9 mouse cellular contexts compared by ENCODE assay signal in the genomic region with DNA sequence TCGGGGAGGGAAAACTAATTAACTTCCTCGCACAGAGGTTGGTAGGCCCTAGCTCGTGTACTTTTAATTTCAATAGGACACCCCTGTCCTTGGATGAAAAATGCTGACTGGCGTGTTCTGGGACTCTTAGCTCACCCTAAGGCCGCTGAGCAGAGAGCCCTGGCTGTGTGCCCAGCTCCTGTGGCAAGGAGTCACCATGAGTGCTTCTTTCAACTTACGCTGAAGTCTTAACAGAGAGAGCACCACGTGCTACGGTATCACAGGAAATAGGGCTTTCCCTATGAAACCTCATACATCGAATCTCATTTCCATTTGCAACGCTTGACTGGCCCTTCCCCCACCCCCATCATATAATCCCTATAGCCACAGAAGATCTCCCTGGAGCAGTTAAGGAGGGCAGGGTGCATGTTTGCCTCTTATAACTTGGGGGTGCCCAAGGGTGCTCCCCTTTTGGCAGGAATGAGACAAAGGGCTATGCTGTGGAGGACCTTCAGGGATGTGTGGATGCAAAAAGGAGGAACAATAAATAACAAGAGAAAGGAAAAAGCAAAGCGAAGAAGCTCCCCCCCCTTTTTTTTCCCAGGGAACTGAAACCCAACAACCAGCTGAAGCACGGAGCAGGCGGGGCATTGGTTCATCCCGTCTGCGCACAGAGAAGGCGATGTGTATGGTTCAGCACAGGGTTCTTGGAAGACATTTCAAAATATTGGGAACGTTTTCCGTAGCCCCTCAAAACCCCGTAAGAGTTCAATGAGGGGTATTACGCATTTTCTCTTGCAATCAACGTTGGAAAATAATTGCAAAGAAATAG. TPM values are rescaled to one million over a fixed set of nuclear protein-coding genes. Genes with fewer than 3 reads are reported as not detected.
DNase-seq lines count a peak whose midpoint lies in the region; ATAC-seq lines count a peak whose summit lies in the region.
"Had no signal": no experiment of that assay in that cellular context is flagged by ENCODE, and none has a peak within 500 bp of the region (broad histone marks: within the 10 kb centered on the region; RNA-seq: fewer than 3 reads in every experiment).

No protein-coding gene starts in this region.

- 84% methylated on average over 21 of the region's 21 CpGs for WGBS in embryonic facial prominence, embryonic 10.5 days
- WGBS in heart, embryonic 12.5 days: 63% methylated on average over 21 of the region's 21 CpGs
- 75% methylated on average over 21 of the region's 21 CpGs for WGBS in midbrain, embryonic 11.5 days

- H3K9ac ChIP-seq in heart, embryonic 12.5 days: no peak overlapping the region
- no peak overlapping the region for H3K9ac ChIP-seq in midbrain, embryonic 11.5 days (ENCODE audit: low read length)

- H3K4me3 ChIP-seq in embryonic facial prominence, embryonic 10.5 days: no peak overlapping the region
- no peak overlapping the region for H3K4me3 ChIP-seq in heart, embryonic 12.5 days
- no peak overlapping the region for H3K4me3 ChIP-seq in midbrain, embryonic 11.5 days (ENCODE audit: low read depth, low read length)

- no peaks in the 10 kb centered on the region for H3K36me3 ChIP-seq in embryonic facial prominence, embryonic 10.5 days (replicated peaks)
- H3K36me3 ChIP-seq in heart, embryonic 12.5 days: no peaks in the 10 kb centered on the region
- no peaks in the 10 kb centered on the region for H3K36me3 ChIP-seq in midbrain, embryonic 11.5 days (ENCODE audit: control insufficient read depth, insufficient read depth, low read length)

- no peaks in the 10 kb centered on the region for H3K27me3 ChIP-seq in embryonic facial prominence, embryonic 10.5 days (replicated peaks; ENCODE audit: low read depth, poor library complexity, severe bottlenecking)
- H3K27me3 ChIP-seq in heart, embryonic 12.5 days (replicated peaks): no peaks in the 10 kb centered on the region
- H3K27me3 ChIP-seq in midbrain, embryonic 11.5 days (ENCODE audit: control insufficient read depth, insufficient read depth, low read length): no peaks in the 10 kb centered on the region
- H3K27me3 ChIP-seq: CH12.LX had no signal

- H3K4me1 ChIP-seq in embryonic facial prominence, embryonic 10.5 days: peaks cover 12% of the 10 kb centered on the region
- peaks cover 41% of the 10 kb centered on the region for H3K4me1 ChIP-seq in heart, embryonic 12.5 days (replicated peaks)
- peaks cover 3% of the 10 kb centered on the region; the same call in 1 of the 2 replicates for H3K4me1 ChIP-seq in midbrain, embryonic 11.5 days (ENCODE audit: control insufficient read depth, insufficient read depth, low read length)

- peak overlapping the region; percentile 38 for H3K4me2 ChIP-seq in heart, embryonic 12.5 days
- H3K4me2 ChIP-seq in midbrain, embryonic 11.5 days: no peak overlapping the region

- DNase-seq in embryo, embryonic 11 days: peak; percentile 19
- DNase-seq in embryo, embryonic 9.5 days (ENCODE audit: extremely low spot score): no peak
- peak; percentile 22 for DNase-seq in 416B (ENCODE audit: low read depth)
- peak; percentile 10 for DNase-seq in embryonic facial prominence, embryonic 10.5 days (ENCODE audit: low spot score)
- DNase-seq in kidney, postnatal 10 days: peak; percentile 87
- no peak for DNase-seq in midbrain, embryonic 11.5 days (ENCODE audit: low spot score, missing footprints)
- peak; percentile 3 to 10 for DNase-seq in thymus, postnatal 36 days

- H3K27ac ChIP-seq in embryonic facial prominence, embryonic 10.5 days (replicated peaks): no peak overlapping the region
- H3K27ac ChIP-seq in heart, embryonic 12.5 days (ENCODE audit: poor library complexity, severe bottlenecking): peak overlapping the region; percentile 77
- H3K27ac ChIP-seq in midbrain, embryonic 11.5 days (ENCODE audit: low read depth, low read length): no peak overlapping the region

- H3K9me3 ChIP-seq in embryonic facial prominence, embryonic 10.5 days: no peaks in the 10 kb centered on the region
- H3K9me3 ChIP-seq in heart, embryonic 12.5 days (replicated peaks): no peaks in the 10 kb centered on the region
- no peaks in the 10 kb centered on the region for H3K9me3 ChIP-seq in midbrain, embryonic 11.5 days (ENCODE audit: control insufficient read depth, low read length)

- ATAC-seq in heart, embryonic 12.5 days (ENCODE audit: insufficient number of reproducible peaks, low FRiP score): peak; percentile 70
- peak; percentile 71 for ATAC-seq in midbrain, embryonic 11.5 days (ENCODE audit: low FRiP score)

RNA-seq across cellular contexts. Expression of gene Gm11096, which starts 39.0 kb away (rescaled TPM):
- polyA plus RNA-seq in embryonic facial prominence, embryonic 10.5 days (2016; fragmentation: Nextera tagmentation; extraction: Ambion mirVana): not detected in 2 replicates
- not detected in 2 replicates for polyA plus RNA-seq in heart, embryonic 12.5 days (2016; fragmentation: Nextera tagmentation; extraction: Ambion mirVana)
- polyA plus RNA-seq in midbrain, embryonic 11.5 days (2014; fragmentation: Nextera tagmentation; extraction: Ambion mirVana): not detected in 2 replicates

Comparison
In these comparisons a context has a peak if more than half of its experiments do, and no peak if none do; other contexts are left out.
1. DNase-seq: peak in embryo, embryonic 11 days (single experiment), 416B (single experiment), embryonic facial prominence, embryonic 10.5 days (single experiment), kidney, postnatal 10 days (single experiment) and thymus, postnatal 36 days (2 of 2); none in embryo, embryonic 9.5 days (single experiment) and midbrain, embryonic 11.5 days (single experiment).